ENCODE assay signal across 8 mouse cellular contexts in genomic region chr14:73324634-73325455, GRCm38 (mm10). TPM values are rescaled to one million over a fixed set of nuclear protein-coding genes. Genes with fewer than 3 reads are reported as not detected.
DNase-seq lines count a peak whose midpoint lies in the region; ATAC-seq and TF ChIP-seq lines count a peak whose summit lies in the region.

No protein-coding gene starts in this region.

- H3K27me3 ChIP-seq in embryonic facial prominence, embryonic 11.5 days (ENCODE audit: control insufficient read depth, insufficient read depth, low read length): no peaks in the 10 kb centered on the region
- no peaks in the 10 kb centered on the region for H3K27me3 ChIP-seq in lung, embryonic 14.5 days (ENCODE audit: insufficient read depth, low read length)

- H3K9me3 ChIP-seq in embryonic facial prominence, embryonic 11.5 days (replicated peaks; ENCODE audit: control insufficient read depth, low read length): no peaks in the 10 kb centered on the region
- H3K9me3 ChIP-seq in lung, embryonic 14.5 days (ENCODE audit: low read depth, low read length): no peaks in the 10 kb centered on the region; the same call in 1 of the 2 replicates

- H3K4me1 ChIP-seq in embryonic facial prominence, embryonic 11.5 days (ENCODE audit: control insufficient read depth, insufficient read depth, low read length): no peaks in the 10 kb centered on the region
- H3K4me1 ChIP-seq in lung, embryonic 14.5 days (ENCODE audit: insufficient read depth): 0 out of 2 replicates have a peak, but pooled peaks cover 11% of the 10 kb centered on the region

- H3K9ac ChIP-seq in embryonic facial prominence, embryonic 11.5 days (replicated peaks; ENCODE audit: low read length): peak overlapping the region; percentile 70
- H3K9ac ChIP-seq in lung, embryonic 14.5 days: peak overlapping the region; percentile 72

- H3K36me3 ChIP-seq in embryonic facial prominence, embryonic 11.5 days (replicated peaks; ENCODE audit: control insufficient read depth, insufficient read depth, low read depth, low read length): no peaks in the 10 kb centered on the region
- H3K36me3 ChIP-seq in lung, embryonic 14.5 days (ENCODE audit: insufficient read depth): no peaks in the 10 kb centered on the region

- ATAC-seq in embryonic facial prominence, embryonic 11.5 days (replicated peaks; ENCODE audit: insufficient number of reproducible peaks, low FRiP score, low TSS enrichment, low read depth): peak; percentile 35; the same call in 1 of the 2 replicates
- peak; percentile 42 for ATAC-seq in lung, embryonic 14.5 days (ENCODE audit: insufficient read depth)
- peak; percentile 49 for ATAC-seq in neutrophil, adult 5-6 weeks (ENCODE audit: extremely low read depth, insufficient number of reproducible peaks, low FRiP score, poor library complexity, severe bottlenecking)

- peak overlapping the region; percentile 90 for H3K4me3 ChIP-seq in embryonic facial prominence, embryonic 11.5 days (ENCODE audit: low read depth, low read length)
- H3K4me3 ChIP-seq in lung, embryonic 14.5 days (ENCODE audit: low read depth, low read length): peak overlapping the region; percentile 88

- WGBS in embryonic facial prominence, embryonic 11.5 days: 1% methylated on average over 36 of the region's 55 CpGs
- WGBS in lung, embryonic 14.5 days: under 1% methylated on average over 55 of the region's 55 CpGs

- peak overlapping the region; percentile 94 for H3K4me2 ChIP-seq in embryonic facial prominence, embryonic 11.5 days (ENCODE audit: low read depth, low read length)
- peak overlapping the region; percentile 89 for H3K4me2 ChIP-seq in lung, embryonic 14.5 days

- no peak for TF ChIP-seq CTCF in lung, embryonic 14.5 days (IDR thresholded peaks at IDR 0.05; ENCODE audit: low read depth)

- peak overlapping the region; percentile 80 for H3K27ac ChIP-seq in embryonic facial prominence, embryonic 11.5 days (replicated peaks; ENCODE audit: low read depth, low read length)
- H3K27ac ChIP-seq in lung, embryonic 14.5 days (ENCODE audit: low read depth): peak overlapping the region; percentile 86

- peak; percentile 53 for DNase-seq in CD4-positive, CD25-positive, alpha-beta regulatory T cell, adult 2 months (ENCODE audit: low read depth, low spot score)
- peak; percentile 49 for DNase-seq in adrenal gland, postnatal 10 days
- peak; percentile 46 for DNase-seq in embryonic facial prominence, embryonic 11.5 days (ENCODE audit: low spot score)
- DNase-seq in heart, adult 9 months (ENCODE audit: low spot score in 2 of 2): peak; percentile 47 to 56
- peak; percentile 40 for DNase-seq in kidney, adult 9 months
- peak; percentile 49 for DNase-seq in lung, embryonic 14.5 days
- peak; percentile 70 to 81 for DNase-seq in thymus, postnatal 36 days

RNA-seq across cellular contexts. Expression of gene Rb1, which starts 0.8 kb away (rescaled TPM):
- total RNA-seq in adrenal gland, postnatal 10 days (2021): 10 to 100 TPM; 20.6 to 26.1 TPM
- polyA plus RNA-seq in embryonic facial prominence, embryonic 11.5 days (2014; fragmentation: Nextera tagmentation; extraction: Ambion mirVana): 25.6 and 26.2 TPM in 2 replicates
- 19.3 and 23.9 TPM in 2 replicates for polyA plus RNA-seq in lung, embryonic 14.5 days (2014; fragmentation: Nextera tagmentation; extraction: Ambion mirVana)
- 60.9 and 90.4 TPM in 2 replicates for total RNA-seq in neutrophil, adult 5-6 weeks (2017)

Comparison
In these comparisons a context has a peak if more than half of its experiments do, and no peak if none do; other contexts are left out.
1. Peak in every context shown above with its lines: DNase-seq, ATAC-seq, H3K4me3 ChIP-seq and H3K27ac ChIP-seq.